Comparison of ENCODE assay signal across 8 mouse cellular contexts in the genomic region with DNA sequence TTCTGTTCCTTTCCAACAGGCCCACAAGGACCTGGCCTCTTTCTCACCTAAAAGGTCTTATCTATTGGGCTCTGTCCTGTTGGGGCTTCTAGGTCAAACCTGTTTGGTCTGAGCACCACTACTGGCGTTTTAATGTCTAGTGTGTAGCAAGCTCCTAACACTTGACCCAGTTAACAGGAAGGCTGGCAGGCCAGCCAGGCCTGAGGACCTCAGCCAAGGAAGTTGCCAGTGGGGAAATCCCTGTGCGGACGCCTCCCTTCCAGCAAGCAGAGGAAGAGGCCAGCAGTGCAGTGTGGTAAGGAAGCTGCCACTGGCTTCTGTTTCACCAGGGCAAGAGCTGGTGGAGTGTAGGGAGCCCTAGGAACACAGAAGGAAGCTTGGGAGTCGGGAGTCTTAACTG.
DNase-seq lines count a peak whose midpoint lies in the region; ATAC-seq and TF ChIP-seq lines count a peak whose summit lies in the region.

No protein-coding gene starts in this region.

- POLR2A ChIA-PET in Patski (lab: Charles Lee) = interaction anchor here (0.7 to 1.0 kb wide), 2 partner anchors 14 to 41 kb away, joined by 3 to 5 read pairs; no protein-coding TSS in a partner anchor

- in situ Hi-C loops in Patski (cut with MboI; ENCODE audit: low pct_unique_long_range_greater_than_20kb) = no loop called here

- 0 out of 2 replicates have a peak, but pooled peaks cover 6% of the 10 kb centered on the region for H3K36me3 ChIP-seq in embryonic facial prominence, embryonic 14.5 days (ENCODE audit: control insufficient read depth, insufficient read depth, low read length)
- peaks cover 28% of the 10 kb centered on the region for H3K36me3 ChIP-seq in embryonic facial prominence, embryonic 10.5 days (replicated peaks)
- H3K36me3 ChIP-seq in kidney, embryonic 15.5 days = peaks cover 9% of the 10 kb centered on the region; the same call in 1 of the 2 replicates
- peaks cover 4% of the 10 kb centered on the region for H3K36me3 ChIP-seq in forebrain, embryonic 12.5 days (replicated peaks)

- peak; percentile 21 for DNase-seq in embryonic facial prominence, embryonic 14.5 days (ENCODE audit: low spot score)
- no peak for DNase-seq in embryonic facial prominence, embryonic 10.5 days (ENCODE audit: low spot score)
- DNase-seq in Patski (ENCODE audit: low read depth, low spot score) = no peak
- peak; percentile 69 for DNase-seq in fat pad, adult 2 months (ENCODE audit: extremely low read depth, low read depth, low spot score)
- DNase-seq in ovary, postnatal 10 days (ENCODE audit: low spot score) = peak; percentile 16
- no peak for DNase-seq in left cerebral cortex, adult 11 months (ENCODE audit: low spot score)

- 0 out of 2 replicates have a peak, but pooled peaks cover 2% of the 10 kb centered on the region for H3K4me1 ChIP-seq in embryonic facial prominence, embryonic 14.5 days (ENCODE audit: control insufficient read depth, insufficient read depth, low read length)
- H3K4me1 ChIP-seq in embryonic facial prominence, embryonic 10.5 days = peaks cover 4% of the 10 kb centered on the region; the same call in 1 of the 2 replicates
- peaks cover 42% of the 10 kb centered on the region for H3K4me1 ChIP-seq in kidney, embryonic 15.5 days
- peaks cover 21% of the 10 kb centered on the region for H3K4me1 ChIP-seq in forebrain, embryonic 12.5 days

- H3K4me2 ChIP-seq in embryonic facial prominence, embryonic 14.5 days (ENCODE audit: low read depth, low read length) = no peak overlapping the region
- H3K4me2 ChIP-seq in kidney, embryonic 15.5 days = no peak overlapping the region
- no peak overlapping the region for H3K4me2 ChIP-seq in forebrain, embryonic 12.5 days

- no peaks in the 10 kb centered on the region for H3K9me3 ChIP-seq in embryonic facial prominence, embryonic 14.5 days (ENCODE audit: control insufficient read depth, low read length)
- no peaks in the 10 kb centered on the region for H3K9me3 ChIP-seq in embryonic facial prominence, embryonic 10.5 days
- H3K9me3 ChIP-seq in kidney, embryonic 15.5 days (replicated peaks) = no peaks in the 10 kb centered on the region
- H3K9me3 ChIP-seq in forebrain, embryonic 12.5 days = no peaks in the 10 kb centered on the region

- no peak overlapping the region for H3K27ac ChIP-seq in embryonic facial prominence, embryonic 14.5 days (replicated peaks; ENCODE audit: low read depth, low read length)
- H3K27ac ChIP-seq in embryonic facial prominence, embryonic 10.5 days (replicated peaks) = no peak overlapping the region
- peak overlapping the region; percentile 48 for H3K27ac ChIP-seq in kidney, embryonic 15.5 days
- H3K27ac ChIP-seq in forebrain, embryonic 12.5 days = no peak overlapping the region

- no peak overlapping the region for H3K9ac ChIP-seq in embryonic facial prominence, embryonic 14.5 days (ENCODE audit: low read depth, low read length)
- no peak overlapping the region for H3K9ac ChIP-seq in kidney, embryonic 15.5 days
- no peak overlapping the region for H3K9ac ChIP-seq in forebrain, embryonic 12.5 days

- ATAC-seq in embryonic facial prominence, embryonic 14.5 days (ENCODE audit: low read depth) = no peak
- ATAC-seq in Patski = peak; percentile 60
- ATAC-seq in kidney, embryonic 15.5 days (replicated peaks; ENCODE audit: low FRiP score) = no peak
- no peak for ATAC-seq in forebrain, embryonic 12.5 days (ENCODE audit: low FRiP score)

- no peak overlapping the region for H3K4me3 ChIP-seq in embryonic facial prominence, embryonic 14.5 days (ENCODE audit: low read depth, low read length)
- no peak overlapping the region for H3K4me3 ChIP-seq in embryonic facial prominence, embryonic 10.5 days
- H3K4me3 ChIP-seq in kidney, embryonic 15.5 days (replicated peaks) = no peak overlapping the region
- no peak overlapping the region for H3K4me3 ChIP-seq in forebrain, embryonic 12.5 days (replicated peaks)

- CTCF ChIA-PET in Patski (lab: Charles Lee) = interaction anchor here (0.7 to 0.8 kb wide), 2 partner anchors 11 to 262 kb away, joined by 3 read pairs; no protein-coding TSS in a partner anchor

- H3K27me3 ChIP-seq in embryonic facial prominence, embryonic 14.5 days (replicated peaks; ENCODE audit: control insufficient read depth, insufficient read depth, low read length) = no peaks in the 10 kb centered on the region
- no peaks in the 10 kb centered on the region for H3K27me3 ChIP-seq in embryonic facial prominence, embryonic 10.5 days (replicated peaks; ENCODE audit: low read depth, poor library complexity, severe bottlenecking)
- H3K27me3 ChIP-seq in Patski = no peaks in the 10 kb centered on the region
- no peaks in the 10 kb centered on the region for H3K27me3 ChIP-seq in kidney, embryonic 15.5 days
- H3K27me3 ChIP-seq in forebrain, embryonic 12.5 days = no peaks in the 10 kb centered on the region

- WGBS in embryonic facial prominence, embryonic 14.5 days = 60% methylated on average over 4 of the region's 4 CpGs
- WGBS in embryonic facial prominence, embryonic 10.5 days = 68% methylated on average over 4 of the region's 4 CpGs
- WGBS in kidney, embryonic 15.5 days = 54% methylated on average over 4 of the region's 4 CpGs
- 65% methylated on average over 4 of the region's 4 CpGs for WGBS in forebrain, embryonic 12.5 days

- no peak for TF ChIP-seq CTCF in Patski (IDR thresholded peaks at IDR 0.05)

Comparison
In these comparisons a context has a peak if more than half of its experiments do, and no peak if none do; other contexts are left out.
1. DNase-seq: peak in embryonic facial prominence, embryonic 14.5 days (single experiment), fat pad, adult 2 months (single experiment) and ovary, postnatal 10 days (single experiment); none in embryonic facial prominence, embryonic 10.5 days (single experiment), Patski (single experiment) and left cerebral cortex, adult 11 months (single experiment).